Mouse (Mus musculus): ENCODE results near the gene Fgfr2.

DNA sequence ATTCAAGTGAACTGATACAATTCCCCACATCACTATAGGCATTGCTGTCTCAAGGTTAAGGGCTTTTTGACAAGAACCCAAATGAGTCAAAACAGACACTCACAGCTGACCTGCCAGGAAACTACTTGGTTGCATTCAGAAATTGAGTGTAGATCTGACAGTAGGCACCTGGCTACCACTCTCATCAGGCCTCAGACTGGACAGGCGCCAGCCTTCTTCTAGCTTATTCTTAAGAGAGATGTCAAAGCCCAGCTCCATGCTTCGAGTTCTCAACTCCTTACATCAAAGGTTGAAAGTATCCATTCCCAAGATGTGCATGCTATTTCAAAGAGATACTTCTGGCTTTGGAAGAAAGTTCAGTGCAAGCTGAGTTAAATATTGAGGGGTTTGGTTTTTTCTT lies 2417.9 kb downstream of the Fgfr2 start:
- TF ChIP-seq CTCF (IDR thresholded peaks at IDR 0.05; ENCODE audit: extremely low read depth, insufficient read length, insufficient replicate concordance, low read depth, low read length): no peak
- no peak for TF ChIP-seq POLR2A (IDR thresholded peaks at IDR 0.05; ENCODE audit: low read depth, low read length)

Data from small intestine, adult 2 months (tissue).